Mouse (Mus musculus): ENCODE data around the gene 2610528J11Rik.

- TF ChIP-seq GATA1 (IDR thresholded peaks at IDR 0.05; ENCODE audit: low read length) = no peak
- TF ChIP-seq TAL1 (IDR thresholded peaks at IDR 0.05; ENCODE audit: low read length) = no peak
Observed at GRCm38 (mm10) chr4:118543592-118544260, 16.9 kb downstream of the 2610528J11Rik start, which contains the start of gene Tmem125.
